Mouse (Mus musculus): ENCODE measurements around the gene Pcbp3. TPM values are rescaled to one million over a fixed set of nuclear protein-coding genes. Genes with fewer than 3 reads are reported as not detected.

The Pcbp3 gene
- polyA plus RNA-seq, 1 experiment = 72.3 TPM

GRCm38 (mm10) chr10:76798751-76799585 lies 162.7 kb downstream of the Pcbp3 start:
- H3K27me3 ChIP-seq (ENCODE audit: control insufficient read depth, insufficient read depth, low read length) = no peaks in the 10 kb centered on the region
- peak overlapping the region; percentile 97 for H3K27ac ChIP-seq (ENCODE audit: insufficient read depth, low read length)
- TF ChIP-seq CTCF (IDR thresholded peaks at IDR 0.05; ENCODE audit: borderline replicate concordance, insufficient read depth, low read depth, low read length) (no peak), POLR2A (IDR thresholded peaks at IDR 0.05; ENCODE audit: borderline replicate concordance, insufficient read depth, low read length) (no peak)
- 40% methylated on average over 17 of the region's 17 CpGs for WGBS
- peak; percentile 55 to 57 for DNase-seq
- H3K4me1 ChIP-seq (ENCODE audit: control insufficient read depth, insufficient read depth, low read length) = peaks cover 66% of the 10 kb centered on the region
- H3K4me3 ChIP-seq (replicated peaks; ENCODE audit: insufficient read depth, low read depth, low read length) = no peak overlapping the region

GRCm38 (mm10) chr10:76794102-76794501 lies 167.6 kb downstream of the Pcbp3 start:
- Histone ChIP-seq H3K27ac (ENCODE audit: insufficient read depth, low read length) (peak overlapping the region; percentile 78), H3K4me3 (replicated peaks; ENCODE audit: insufficient read depth, low read depth, low read length) (no peak overlapping the region), H3K27me3 (ENCODE audit: control insufficient read depth, insufficient read depth, low read length) (no peaks in the 10 kb centered on the region), H3K4me1 (ENCODE audit: control insufficient read depth, insufficient read depth, low read length) (peaks cover 46% of the 10 kb centered on the region)
- 40% methylated on average over 3 of the region's 3 CpGs for WGBS
- no peak for TF ChIP-seq CTCF (IDR thresholded peaks at IDR 0.05; ENCODE audit: borderline replicate concordance, insufficient read depth, low read depth, low read length)
- TF ChIP-seq POLR2A (IDR thresholded peaks at IDR 0.05; ENCODE audit: borderline replicate concordance, insufficient read depth, low read length) = no peak
- DNase-seq = peak; percentile 84 to 91

- H3K27ac ChIP-seq (ENCODE audit: insufficient read depth, low read length) = no peak overlapping the region
- WGBS = 95% methylated on average over 1 of the region's 1 CpGs
- H3K4me3 ChIP-seq (replicated peaks; ENCODE audit: insufficient read depth, low read depth, low read length) = no peak overlapping the region
- DNase-seq = peak; percentile 65 to 74
- TF ChIP-seq POLR2A (IDR thresholded peaks at IDR 0.05; ENCODE audit: borderline replicate concordance, insufficient read depth, low read length) (no peak), CTCF (IDR thresholded peaks at IDR 0.05; ENCODE audit: borderline replicate concordance, insufficient read depth, low read depth, low read length) (peak; percentile 64)
- H3K27me3 ChIP-seq (ENCODE audit: control insufficient read depth, insufficient read depth, low read length) = no peaks in the 10 kb centered on the region
- peaks cover 40% of the 10 kb centered on the region for H3K4me1 ChIP-seq (ENCODE audit: control insufficient read depth, insufficient read depth, low read length)
These were observed 170.2 kb downstream of the Pcbp3 start for GRCm38 (mm10) chr10:76791475-76791874.

- H3K27ac ChIP-seq (ENCODE audit: insufficient read depth, low read length) = no peak overlapping the region
- 32% methylated on average over 4 of the region's 4 CpGs for WGBS
- H3K4me1 ChIP-seq (ENCODE audit: control insufficient read depth, insufficient read depth, low read length) = peaks cover 42% of the 10 kb centered on the region
- peak; percentile 49 to 69 for DNase-seq
- H3K4me3 ChIP-seq (replicated peaks; ENCODE audit: insufficient read depth, low read depth, low read length) = no peak overlapping the region
- no peak for TF ChIP-seq POLR2A (IDR thresholded peaks at IDR 0.05; ENCODE audit: borderline replicate concordance, insufficient read depth, low read length)
- no peak for TF ChIP-seq CTCF (IDR thresholded peaks at IDR 0.05; ENCODE audit: borderline replicate concordance, insufficient read depth, low read depth, low read length)
- H3K27me3 ChIP-seq (ENCODE audit: control insufficient read depth, insufficient read depth, low read length) = no peaks in the 10 kb centered on the region
These were observed 171.8 kb downstream of the Pcbp3 start for GRCm38 (mm10) chr10:76789885-76790284.

GRCm38 (mm10) chr10:76785312-76785711 lies 176.4 kb downstream of the Pcbp3 start:
- TF ChIP-seq CTCF (IDR thresholded peaks at IDR 0.05; ENCODE audit: borderline replicate concordance, insufficient read depth, low read depth, low read length) (no peak), POLR2A (IDR thresholded peaks at IDR 0.05; ENCODE audit: borderline replicate concordance, insufficient read depth, low read length) (no peak)
- 44% methylated on average over 6 of the region's 6 CpGs for WGBS
- Histone ChIP-seq H3K27me3 (ENCODE audit: control insufficient read depth, insufficient read depth, low read length) (no peaks in the 10 kb centered on the region), H3K4me1 (ENCODE audit: control insufficient read depth, insufficient read depth, low read length) (peaks cover 25% of the 10 kb centered on the region), H3K27ac (ENCODE audit: insufficient read depth, low read length) (no peak overlapping the region), H3K4me3 (replicated peaks; ENCODE audit: insufficient read depth, low read depth, low read length) (no peak overlapping the region)
- no peak for DNase-seq

GRCm38 (mm10) chr10:76779225-76779624 lies 182.5 kb downstream of the Pcbp3 start:
- TF ChIP-seq CTCF (IDR thresholded peaks at IDR 0.05; ENCODE audit: borderline replicate concordance, insufficient read depth, low read depth, low read length) (no peak), POLR2A (IDR thresholded peaks at IDR 0.05; ENCODE audit: borderline replicate concordance, insufficient read depth, low read length) (no peak)
- peaks cover 3% of the 10 kb centered on the region; the same call in 1 of the 2 replicates for H3K4me1 ChIP-seq (ENCODE audit: control insufficient read depth, insufficient read depth, low read length)
- WGBS = 55% methylated on average over 5 of the region's 5 CpGs

GRCm38 (mm10) chr10:76771624-76772023 lies 190.1 kb downstream of the Pcbp3 start:
- WGBS = 95% methylated on average over 3 of the region's 3 CpGs
- H3K4me1 ChIP-seq (ENCODE audit: control insufficient read depth, insufficient read depth, low read length) = no peaks in the 10 kb centered on the region
- H3K4me3 ChIP-seq (replicated peaks; ENCODE audit: insufficient read depth, low read depth, low read length) = no peak overlapping the region
- TF ChIP-seq POLR2A (IDR thresholded peaks at IDR 0.05; ENCODE audit: borderline replicate concordance, insufficient read depth, low read length) = no peak
- TF ChIP-seq CTCF (IDR thresholded peaks at IDR 0.05; ENCODE audit: borderline replicate concordance, insufficient read depth, low read depth, low read length) = no peak
- no peak overlapping the region for H3K27ac ChIP-seq (ENCODE audit: insufficient read depth, low read length)
- DNase-seq = no peak
- no peaks in the 10 kb centered on the region for H3K27me3 ChIP-seq (ENCODE audit: control insufficient read depth, insufficient read depth, low read length)

More at GRCm38 (mm10) chr10:76779225-76779624, 182.5 kb downstream of the Pcbp3 start:
- no peak overlapping the region for H3K4me3 ChIP-seq (replicated peaks; ENCODE audit: insufficient read depth, low read depth, low read length)
- no peak overlapping the region for H3K27ac ChIP-seq (ENCODE audit: insufficient read depth, low read length)
- peak in 1 of 2 experiments; percentile 49 for DNase-seq
- no peaks in the 10 kb centered on the region for H3K27me3 ChIP-seq (ENCODE audit: control insufficient read depth, insufficient read depth, low read length)

GRCm38 (mm10) chr10:76771086-76771485 lies 190.6 kb downstream of the Pcbp3 start:
- Histone ChIP-seq H3K27ac (ENCODE audit: insufficient read depth, low read length) (no peak overlapping the region), H3K4me1 (ENCODE audit: control insufficient read depth, insufficient read depth, low read length) (no peaks in the 10 kb centered on the region), H3K4me3 (replicated peaks; ENCODE audit: insufficient read depth, low read depth, low read length) (no peak overlapping the region), H3K27me3 (ENCODE audit: control insufficient read depth, insufficient read depth, low read length) (no peaks in the 10 kb centered on the region)
- DNase-seq = no peak
- TF ChIP-seq POLR2A (IDR thresholded peaks at IDR 0.05; ENCODE audit: borderline replicate concordance, insufficient read depth, low read length) (no peak), CTCF (IDR thresholded peaks at IDR 0.05; ENCODE audit: borderline replicate concordance, insufficient read depth, low read depth, low read length) (no peak)
- 71% methylated on average over 5 of the region's 5 CpGs for WGBS
